Mouse (Mus musculus) erythroid progenitor cell, adult 5-6 weeks (primary cell): ENCODE data around the gene Dusp3. TPM values are rescaled to one million over a fixed set of nuclear protein-coding genes. Genes with fewer than 3 reads are reported as not detected.
"Not testable (repeated sequence)": the region's sequence is repeated elsewhere in the genome, so short reads cannot be mapped to it uniquely, and the experiment has no call there.

Experiments
- ATAC-seq: replicated peaks from 2 replicates; pipeline ENCODE4 v1.8.0; 2016; ENCODE audit warnings: moderate number of reproducible peaks, mild to moderate bottlenecking, moderate TSS enrichment, inconsistent platforms; ENCODE audit not compliant: poor library complexity, low FRiP score, severe bottlenecking
- total RNA-seq, 2 experiments: library from RNA; stranded (forward) in 1 of 2; stranded (reverse) in 1 of 2; fragments of 150-400 nt in 1 of 2; fragments of 186-747, 209-891 nt in 1 of 2; gene quantifications; 2 replicates each; pipeline versions ENCODE4 v1.2.3 to v1.2.4; 2015 to 2017; ENCODE audit warnings: low replicate concordance in 2 of 2

The Dusp3 gene
- total RNA-seq, 2 experiments from 2014 or later, result 0.42 to 1.6 TPM

GRCm38 (mm10) chr11:102015472-102015871, 28.7 kb upstream of the Dusp3 start:
- ATAC-seq, result no peak

- ATAC-seq, result no peak
These were observed 26.4 kb upstream of the Dusp3 start for GRCm38 (mm10) chr11:102013201-102013600.

- no peak for ATAC-seq
These were observed 24.7 kb upstream of the Dusp3 start for GRCm38 (mm10) chr11:102011510-102011909.

GRCm38 (mm10) chr11:102010140-102010539, 23.3 kb upstream of the Dusp3 start:
- no peak for ATAC-seq

GRCm38 (mm10) chr11:102008954-102009637, 22.3 kb upstream of the Dusp3 start:
- no peak for ATAC-seq

- ATAC-seq, result no peak
These were observed 21.6 kb upstream of the Dusp3 start for GRCm38 (mm10) chr11:102008372-102008771.

GRCm38 (mm10) chr11:102006688-102007087, 19.9 kb upstream of the Dusp3 start:
- ATAC-seq, result no peak

GRCm38 (mm10) chr11:102006271-102006670, 19.5 kb upstream of the Dusp3 start:
- ATAC-seq, result no peak

GRCm38 (mm10) chr11:102004251-102004650, 17.4 kb upstream of the Dusp3 start:
- no peak for ATAC-seq

GRCm38 (mm10) chr11:101999466-101999865, 12.7 kb upstream of the Dusp3 start:
- ATAC-seq, result no peak

- no peak for ATAC-seq
These were observed 11.4 kb upstream of the Dusp3 start for GRCm38 (mm10) chr11:101998258-101998657.

- ATAC-seq, result no peak
These were observed 9.1 kb upstream of the Dusp3 start for GRCm38 (mm10) chr11:101995938-101996337.

GRCm38 (mm10) chr11:101994100-101994499, 7.3 kb upstream of the Dusp3 start:
- peak; percentile 99 for ATAC-seq

GRCm38 (mm10) chr11:101992411-101992810, 5.6 kb upstream of the Dusp3 start:
- no peak for ATAC-seq

- ATAC-seq, result no peak
These were observed 5.0 kb upstream of the Dusp3 start for GRCm38 (mm10) chr11:101991813-101992212.

- ATAC-seq, result no peak
These were observed 3.4 kb upstream of the Dusp3 start for GRCm38 (mm10) chr11:101990244-101990643.

GRCm38 (mm10) chr11:101985990-101986389, 823 bp downstream of the Dusp3 start:
- ATAC-seq, result peak; percentile 67

- not testable (repeated sequence) for ATAC-seq
These were observed 1.4 kb downstream of the Dusp3 start for GRCm38 (mm10) chr11:101985450-101985849.

GRCm38 (mm10) chr11:101984054-101985025, 2.5 kb downstream of the Dusp3 start, which contains the start of gene Cfap97d1:
TSS of gene Cfap97d1 (plus strand) at chr11:101984279.
- peak; percentile 60 for ATAC-seq

- no peak for ATAC-seq
These were observed 3.3 kb downstream of the Dusp3 start for GRCm38 (mm10) chr11:101983431-101983921.
